Mouse (Mus musculus) ES-E14 (cell line): Measurements from ENCODE around the gene Fgf2.

ENCODE experiments used
- CHD2 ChIP-seq: IDR thresholded peaks from 2 replicates; pipeline ENCODE4 v1.6.1; 2014; ENCODE audit warnings: mild to moderate bottlenecking, low read depth, low read length, inconsistent platforms
- MAFK ChIP-seq: IDR thresholded peaks from 2 replicates; pipeline ENCODE4 v1.6.1; 2014; ENCODE audit warnings: mild to moderate bottlenecking, low read depth, low read length, inconsistent platforms; ENCODE audit not compliant: insufficient read depth

- TF ChIP-seq CHD2, result no peak
- TF ChIP-seq MAFK, result no peak
Measured at GRCm38 (mm10) chr3:37401729-37402610, 53.8 kb downstream of the Fgf2 start.
